Mouse (Mus musculus) kidney, adult 2 months (tissue): Measurements from ENCODE around the gene Gngt2.

Source experiments
- CTCF ChIP-seq: fragments of 200-500 bp; conservative IDR thresholded peaks from 2 replicates; pipeline ENCODE4 v1.5.1; 2011; ENCODE audit warnings: low read depth, mild to moderate bottlenecking, control low read depth, low read length, moderate library complexity, mixed read lengths; ENCODE audit not compliant: insufficient read depth, insufficient read length
- POLR2A ChIP-seq: fragments of 200-500 bp; IDR thresholded peaks from one replicate; pipeline ENCODE4 v1.6.1; 2011; ENCODE audit warnings: low read depth, low read length, control low read depth

- no peak for TF ChIP-seq POLR2A
- TF ChIP-seq CTCF: no peak
Measured at GRCm38 (mm10) chr11:95830411-95831275, 6.4 kb upstream of the Gngt2 start.
